Mouse (Mus musculus): ENCODE data around the gene Harbi1. TPM values are rescaled to one million over a fixed set of nuclear protein-coding genes. Genes with fewer than 3 reads are reported as not detected.

Harbi1 gene
- polyA plus RNA-seq, 1 experiment from 2014 or later = 13.5 TPM

Other genes with a start within 250 kb of the Harbi1 start
- 106 and 133 TPM in 2 replicates for gene Ckap5, start 184.1 kb upstream of the Harbi1 start, polyA plus RNA-seq (2014; fragmentation: Nextera tagmentation; extraction: Ambion mirVana)
- 0.11 and 0.14 TPM in 2 replicates for gene F2, start 74.4 kb upstream of the Harbi1 start, polyA plus RNA-seq (2014; fragmentation: Nextera tagmentation; extraction: Ambion mirVana)
- gene Zfp408, start 61.1 kb upstream of the Harbi1 start, polyA plus RNA-seq (2014; fragmentation: Nextera tagmentation; extraction: Ambion mirVana) = 5.2 and 7.5 TPM in 2 replicates
- 87.9 and 89.6 TPM in 2 replicates for gene Arhgap1, start 61.0 kb upstream of the Harbi1 start, polyA plus RNA-seq (2014; fragmentation: Nextera tagmentation; extraction: Ambion mirVana)
- 40.4 and 43.3 TPM in 2 replicates for gene Atg13, start 276 bp upstream of the Harbi1 start, polyA plus RNA-seq (2014; fragmentation: Nextera tagmentation; extraction: Ambion mirVana)
- gene Ambra1, start 19.3 kb downstream of the Harbi1 start, polyA plus RNA-seq (2014; fragmentation: Nextera tagmentation; extraction: Ambion mirVana) = 14.8 and 19.3 TPM in 2 replicates
- 0.83 and 1.2 TPM in 2 replicates for gene Chrm4, start 216.4 kb downstream of the Harbi1 start, polyA plus RNA-seq (2014; fragmentation: Nextera tagmentation; extraction: Ambion mirVana)
- gene Mdk, start 221.4 kb downstream of the Harbi1 start, polyA plus RNA-seq (2014; fragmentation: Nextera tagmentation; extraction: Ambion mirVana) = 349 and 462 TPM in 2 replicates
- gene Gm9821, start 234.9 kb downstream of the Harbi1 start, polyA plus RNA-seq (2014; fragmentation: Nextera tagmentation; extraction: Ambion mirVana) = 0.20 and 0.30 TPM in 2 replicates